Mouse (Mus musculus) heart, adult 2 months (tissue): Measurements from ENCODE around the gene Krtap5-2. TPM values are rescaled to one million over a fixed set of nuclear protein-coding genes. Genes with fewer than 3 reads are reported as not detected.
"Not testable (repeated sequence)": the region's sequence is repeated elsewhere in the genome, so short reads cannot be mapped to it uniquely, and the experiment has no call there.

ENCODE experiments used
- DNase-seq, 2 experiments: peaks; one replicate each; pipeline ENCODE4 v3.0.0; 2021
- H3K27ac ChIP-seq: fragments of 200-600 bp; 2 replicates; pipeline ENCODE4 v1.8.1; 2022
- H3K27me3 ChIP-seq: fragments of 200-500 bp; 2 replicates; pipeline ENCODE4 v1.6.1; 2012; ENCODE audit warnings: mild to moderate bottlenecking, low read length, inconsistent platforms, mixed read lengths; ENCODE audit not compliant: control insufficient read depth, insufficient read depth
- H3K36me3 ChIP-seq: fragments of 200-500 bp; 2 replicates; pipeline ENCODE4 v1.6.1; 2012; ENCODE audit warnings: low read length, inconsistent platforms; ENCODE audit not compliant: control insufficient read depth, insufficient read depth
- H3K4me1 ChIP-seq: fragments of 200-500 bp; 2 replicates; pipeline ENCODE4 v1.6.1; 2011; ENCODE audit warnings: low read length; ENCODE audit not compliant: control insufficient read depth, insufficient read depth
- H3K4me3 ChIP-seq: fragments of 200-600 bp; 2 replicates; pipeline ENCODE4 v1.8.1; 2022
- H3K79me2 ChIP-seq: fragments of 200-500 bp; replicated peaks from 2 replicates; pipeline ENCODE4 v1.6.1; 2012; ENCODE audit warnings: mild to moderate bottlenecking, inconsistent platforms, low read length, moderate library complexity, mixed read lengths; ENCODE audit not compliant: control insufficient read depth, insufficient read depth
- H3K9ac ChIP-seq: fragments of 200-500 bp; 2 replicates; pipeline ENCODE4 v1.6.1; 2012; ENCODE audit warnings: low read depth, mild to moderate bottlenecking, control low read depth, inconsistent platforms, low read length, mixed read lengths
- CTCF ChIP-seq: fragments of 200-600 bp; IDR thresholded peaks from 2 replicates; pipeline ENCODE4 v1.8.1; 2022; ENCODE audit warnings: antibody characterized with exemption, mild to moderate bottlenecking, moderate library complexity
- EP300 ChIP-seq: fragments of 200-500 bp; IDR thresholded peaks from 2 replicates; pipeline ENCODE4 v1.6.1; 2011; ENCODE audit warnings: low read depth, low read length, control low read depth; ENCODE audit not compliant: insufficient read depth
- POLR2A ChIP-seq: fragments of 200-500 bp; IDR thresholded peaks from 2 replicates; pipeline ENCODE4 v1.6.1; 2011; ENCODE audit warnings: mild to moderate bottlenecking, low read depth, low read length, control low read depth; ENCODE audit not compliant: insufficient read depth
- WGBS: fragments of 180-500 bp; shearing (Covaris S2); methylation state at CpG from one replicate; pipeline ENCODE4 v1.1.7; 2018; 5-methylcytosine and 5-hydroxymethylcytosine counted together
- intact Hi-C: fragments of 180-260 bp; cut with DNase I; formaldehyde crosslinking; loops from one replicate; pipeline ENCODE4 v1.15.1; 2025
- polyA plus RNA-seq: library from polyadenylated mRNA; depleted of rRNA; stranded (reverse); fragments of >200 nt; gene quantifications from 2 replicates; pipeline ENCODE4 v1.2.3, GENCODE M21; 2012
- total RNA-seq, 2 experiments: library from RNA; stranded (reverse); gene quantifications; 2 replicates each; pipeline ENCODE4 v1.2.3; 2021

Krtap5-2 gene
- total and polyA plus RNA-seq, 3 experiments, result not detected

DNA sequence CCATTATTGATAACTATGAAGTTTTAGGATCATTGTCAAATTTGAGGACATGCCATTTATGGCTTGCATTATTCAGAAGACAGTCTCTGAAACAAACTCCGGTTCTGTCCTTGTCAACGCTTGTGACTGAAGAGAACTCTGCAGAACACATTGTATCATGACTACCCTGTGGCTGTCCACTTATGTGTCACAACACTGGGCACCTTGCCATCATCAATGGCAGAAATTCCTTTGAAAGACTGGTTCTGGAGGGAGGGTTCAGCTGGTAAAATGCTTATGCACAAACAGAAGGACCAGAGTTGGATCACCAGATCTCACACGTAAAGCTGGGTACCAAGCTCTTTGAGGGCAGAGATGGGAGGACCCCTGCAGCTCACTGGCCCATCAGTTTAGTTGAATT is 16.4 kb downstream of the Krtap5-2 start:
- 86% methylated on average over 3 of the region's 3 CpGs for WGBS

DNA sequence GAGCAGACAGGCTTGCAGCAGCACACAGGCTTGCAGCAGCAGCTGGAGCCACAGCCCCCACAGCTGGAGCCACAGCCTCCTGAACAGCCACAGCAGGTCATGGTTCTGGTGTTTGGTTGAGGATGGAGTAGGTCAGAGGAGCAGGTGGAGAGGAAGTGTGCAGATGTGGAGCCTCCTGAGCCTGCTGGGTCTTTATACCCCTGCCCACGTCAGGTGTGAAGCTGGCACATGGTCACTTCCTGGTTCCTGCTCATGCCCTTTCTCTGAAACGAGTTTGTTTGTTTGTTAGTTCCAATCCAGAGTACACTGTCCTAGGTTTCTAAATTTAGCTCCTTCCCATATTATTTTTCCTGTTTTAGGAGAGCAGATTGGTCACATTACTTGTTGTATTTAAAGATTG is 18.8 kb downstream of the Krtap5-2 start, which contains the start of gene Gm29735:
Gene Gm29735, minus strand, starts transcription at position 101 of the 400 bp plus-strand sequence.
- intact Hi-C loops, H3K4me1 ChIP-seq, DNase-seq, H3K79me2 ChIP-seq, H3K9ac ChIP-seq, H3K27me3 ChIP-seq, H3K36me3 ChIP-seq, H3K27ac ChIP-seq, H3K4me3 ChIP-seq: not testable (repeated sequence)
- 48% methylated on average over 2 of the region's 2 CpGs for WGBS

More for the DNA sequence above, 16.4 kb downstream of the Krtap5-2 start:
- H3K27ac ChIP-seq, result no peak overlapping the region
- intact Hi-C loops, result no loop called here
- no peak for DNase-seq
- no peaks in the 10 kb centered on the region for H3K79me2 ChIP-seq
- no peak for TF ChIP-seq POLR2A
- H3K4me1 ChIP-seq, result no peaks in the 10 kb centered on the region
- H3K4me3 ChIP-seq, result no peak overlapping the region
- no peaks in the 10 kb centered on the region for H3K27me3 ChIP-seq
- H3K9ac ChIP-seq, result no peak overlapping the region
- H3K36me3 ChIP-seq, result no peaks in the 10 kb centered on the region

DNA sequence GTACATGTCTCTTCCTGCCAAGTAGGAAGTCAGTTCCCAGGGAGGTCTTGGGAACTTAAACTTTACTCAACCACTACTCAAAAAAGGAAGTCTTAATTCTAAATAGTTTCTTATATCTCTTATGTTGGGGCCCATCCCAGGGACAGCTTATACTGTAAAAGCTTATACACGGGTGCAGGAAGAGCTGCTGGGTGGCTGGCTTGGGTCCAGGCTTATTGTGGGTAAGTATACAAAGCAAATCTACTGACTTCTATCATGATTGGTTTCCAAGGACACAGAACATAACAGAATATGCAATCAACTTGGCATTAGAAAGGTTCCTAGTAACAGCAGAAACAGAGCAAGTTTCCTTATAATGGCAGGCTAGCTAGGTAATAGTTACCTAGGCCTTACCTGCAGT is 20.5 kb downstream of the Krtap5-2 start:
- Histone ChIP-seq H3K27me3 (no peaks in the 10 kb centered on the region), H3K4me1 (no peaks in the 10 kb centered on the region), H3K79me2 (no peaks in the 10 kb centered on the region), H3K36me3 (no peaks in the 10 kb centered on the region), H3K27ac (no peak overlapping the region), H3K9ac (no peak overlapping the region), H3K4me3 (no peak overlapping the region)
- TF ChIP-seq POLR2A (no peak), CTCF (no peak), EP300 (no peak)
- no peak for DNase-seq
- intact Hi-C loops, result no loop called here
- WGBS, result 40% methylated on average over 1 of the region's 1 CpGs

DNA sequence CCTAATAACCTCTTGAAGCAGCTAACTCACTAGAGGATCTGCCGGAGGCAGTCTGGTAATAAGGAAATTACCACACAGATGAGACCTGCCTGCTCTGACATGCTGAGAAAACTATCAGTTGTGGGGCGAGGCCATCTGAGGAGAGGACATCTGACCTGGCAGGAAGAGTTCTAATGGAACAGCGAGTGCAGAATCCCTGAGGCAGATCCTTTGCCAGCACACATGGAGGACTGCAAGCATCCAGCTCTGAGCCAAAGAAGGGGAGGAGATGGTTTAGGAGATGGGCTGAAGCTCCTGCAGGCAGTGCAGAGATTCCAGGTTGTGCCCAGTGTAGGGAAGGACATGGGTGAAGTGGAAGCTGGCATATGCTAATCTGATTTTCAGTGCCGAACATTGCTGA is 23.6 kb downstream of the Krtap5-2 start:
- H3K27ac ChIP-seq, result no peak overlapping the region

DNA sequence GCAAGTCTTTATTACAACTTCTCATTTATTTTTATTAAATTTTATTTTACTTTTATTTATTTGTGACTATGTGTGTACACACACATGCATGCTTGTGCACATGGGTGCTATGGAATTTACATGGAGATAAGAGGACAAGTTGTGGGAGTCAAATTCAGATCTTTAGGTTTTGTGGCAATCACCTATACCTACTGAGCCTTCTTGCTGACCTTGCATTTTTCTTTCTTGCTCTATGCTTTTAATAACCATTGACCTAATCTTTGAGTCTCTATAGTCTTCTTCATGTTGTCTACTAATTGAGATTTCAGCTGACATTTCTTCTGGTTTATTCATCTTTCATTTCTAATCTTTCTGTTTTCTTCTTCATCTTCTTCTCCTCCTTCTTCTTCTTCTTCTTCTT is 27.2 kb downstream of the Krtap5-2 start:
- H3K79me2 ChIP-seq, result no peaks in the 10 kb centered on the region
- H3K27me3 ChIP-seq, result no peaks in the 10 kb centered on the region
- no peak overlapping the region for H3K4me3 ChIP-seq
- TF ChIP-seq POLR2A, result no peak
- TF ChIP-seq EP300, result no peak
- no peak for TF ChIP-seq CTCF
- H3K27ac ChIP-seq, result no peak overlapping the region
- DNase-seq, result no peak
- no peak overlapping the region for H3K9ac ChIP-seq
- H3K4me1 ChIP-seq, result no peaks in the 10 kb centered on the region
- no peaks in the 10 kb centered on the region for H3K36me3 ChIP-seq
- intact Hi-C loops, result loop anchor here (10.0 kb wide), 1 partner anchor 64 kb away; no protein-coding TSS in a partner anchor

More for the DNA sequence above, 23.6 kb downstream of the Krtap5-2 start:
- intact Hi-C loops, result no loop called here
- 71% methylated on average over 4 of the region's 4 CpGs for WGBS
- Histone ChIP-seq H3K36me3 (no peaks in the 10 kb centered on the region), H3K9ac (no peak overlapping the region), H3K4me1 (no peaks in the 10 kb centered on the region), H3K79me2 (no peaks in the 10 kb centered on the region), H3K27me3 (no peaks in the 10 kb centered on the region), H3K4me3 (no peak overlapping the region)
- no peak for TF ChIP-seq POLR2A
- no peak for TF ChIP-seq CTCF
- TF ChIP-seq EP300, result no peak
- no peak for DNase-seq

DNA sequence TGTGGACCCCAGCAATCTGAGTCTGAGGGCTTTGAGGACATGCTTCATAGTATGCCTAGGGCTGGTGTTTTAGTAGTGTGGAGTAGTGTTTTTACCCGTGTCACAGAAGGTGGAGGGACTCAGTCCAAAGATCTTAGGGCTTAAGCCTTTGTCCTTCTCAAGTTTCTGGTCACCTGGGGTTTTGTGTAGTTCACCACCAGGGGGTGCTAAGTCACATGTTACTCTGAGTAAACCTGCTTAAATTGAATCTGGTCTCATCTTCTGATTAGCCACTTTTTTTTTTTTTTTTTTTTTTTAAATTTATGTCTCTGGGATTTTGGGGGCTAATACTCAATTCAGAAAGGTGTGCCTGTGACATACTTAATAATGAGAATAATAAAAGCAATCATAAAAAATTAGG is 29.8 kb downstream of the Krtap5-2 start:
- Histone ChIP-seq H3K4me1 (peaks cover 1% of the 10 kb centered on the region; the same call in 1 of the 2 replicates), H3K27me3 (no peaks in the 10 kb centered on the region), H3K27ac (no peak overlapping the region), H3K79me2 (no peaks in the 10 kb centered on the region), H3K4me3 (no peak overlapping the region), H3K9ac (no peak overlapping the region), H3K36me3 (no peaks in the 10 kb centered on the region)
- intact Hi-C loops, result loop anchor here (2.0 to 10.0 kb wide), 2 partner anchors 61 to 139 kb away; no protein-coding TSS in a partner anchor
- peak in 1 of 2 experiments; percentile 14 for DNase-seq
- 4% methylated on average over 1 of the region's 1 CpGs for WGBS
- TF ChIP-seq POLR2A, result no peak
- peak; percentile 74 for TF ChIP-seq CTCF
- TF ChIP-seq EP300, result no peak
